Mouse (Mus musculus): ENCODE measurements at regions not wholly inside any gene's neighbourhood (a gene's known extent, or its start where the extent isn't known, plus 50 kb on each side); places are given as distances from the start of the nearest gene placed in this dataset.

GRCm38 (mm10) chr4:54106976-54107375 lies 281.1 kb downstream of the Tmem38b start:
- Histone ChIP-seq H3K9ac (no peak overlapping the region), H3K27ac (no peak overlapping the region), H3K4me1 (no peaks in the 10 kb centered on the region), H3K9me3 (replicated peaks) (no peaks in the 10 kb centered on the region), H3K36me3 (no peaks in the 10 kb centered on the region), H3K4me3 (no peak overlapping the region), H3K27me3 (replicated peaks) (no peaks in the 10 kb centered on the region), H3K4me2 (no peak overlapping the region)
- WGBS (ENCODE audit: insufficient replicate concordance) = 63% methylated on average over 4 of the region's 4 CpGs
- ATAC-seq = no peak

GRCm38 (mm10) chr4:54116310-54116709 lies 290.5 kb downstream of the Tmem38b start:
- Histone ChIP-seq H3K27ac (no peak overlapping the region), H3K36me3 (no peaks in the 10 kb centered on the region), H3K27me3 (replicated peaks) (no peaks in the 10 kb centered on the region), H3K9ac (no peak overlapping the region), H3K4me2 (no peak overlapping the region), H3K4me3 (no peak overlapping the region), H3K4me1 (no peaks in the 10 kb centered on the region), H3K9me3 (replicated peaks) (no peaks in the 10 kb centered on the region)
- 61% methylated on average over 2 of the region's 2 CpGs for WGBS (ENCODE audit: insufficient replicate concordance)
- no peak for ATAC-seq

DNA sequence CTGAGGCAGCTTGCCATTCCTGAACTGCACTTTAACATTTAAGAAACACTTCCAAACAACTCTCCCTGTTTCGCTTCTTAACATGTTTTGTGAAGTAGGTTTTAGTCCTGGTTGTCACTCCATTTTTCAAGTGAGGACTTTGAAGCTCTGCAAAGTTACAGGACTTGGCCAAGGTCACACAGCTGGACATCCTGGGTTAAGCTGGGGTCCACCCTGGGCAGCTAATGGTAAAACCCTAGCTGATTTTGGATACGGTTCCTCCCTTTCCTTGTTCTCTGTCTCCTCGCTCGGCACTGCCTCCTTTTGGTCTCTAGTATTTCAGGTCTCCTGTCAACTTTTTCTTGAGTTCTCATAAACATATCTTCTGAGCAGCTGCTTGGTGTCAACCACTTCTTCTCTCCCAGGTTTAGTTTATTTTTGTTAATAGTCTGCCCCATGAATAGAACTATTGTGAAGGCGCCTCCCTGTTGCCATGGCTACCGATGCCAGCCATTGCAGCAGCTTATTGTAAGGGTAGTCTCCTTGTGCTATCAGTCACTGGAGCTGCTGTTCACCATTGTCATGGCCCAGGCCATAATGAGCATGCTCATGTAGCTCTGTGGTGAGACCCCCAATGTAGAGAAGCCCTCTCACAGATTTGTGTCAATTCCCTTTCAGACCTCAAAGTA lies 292.5 kb downstream of the Tmem38b start:
- no peak overlapping the region for H3K4me2 ChIP-seq
- ATAC-seq = no peak
- no peaks in the 10 kb centered on the region for H3K36me3 ChIP-seq
- no peak overlapping the region for H3K4me3 ChIP-seq
- WGBS (ENCODE audit: insufficient replicate concordance) = 66% methylated on average over 6 of the region's 6 CpGs
- no peaks in the 10 kb centered on the region for H3K4me1 ChIP-seq
- H3K27me3 ChIP-seq (replicated peaks) = no peaks in the 10 kb centered on the region
- H3K27ac ChIP-seq = no peak overlapping the region
- no peaks in the 10 kb centered on the region for H3K9me3 ChIP-seq (replicated peaks)
- no peak overlapping the region for H3K9ac ChIP-seq

- no peak overlapping the region for H3K9ac ChIP-seq
- 54% methylated on average over 8 of the region's 8 CpGs for WGBS (ENCODE audit: insufficient replicate concordance)
- no peaks in the 10 kb centered on the region for H3K9me3 ChIP-seq (replicated peaks)
- H3K27me3 ChIP-seq (replicated peaks) = no peaks in the 10 kb centered on the region
- no peak overlapping the region for H3K27ac ChIP-seq
- no peak for ATAC-seq
- H3K4me2 ChIP-seq = no peak overlapping the region
- no peak overlapping the region for H3K4me3 ChIP-seq
- H3K4me1 ChIP-seq = no peaks in the 10 kb centered on the region
- H3K36me3 ChIP-seq = no peaks in the 10 kb centered on the region
These were observed 303.2 kb downstream of the Tmem38b start for GRCm38 (mm10) chr4:54128717-54129698.

DNA sequence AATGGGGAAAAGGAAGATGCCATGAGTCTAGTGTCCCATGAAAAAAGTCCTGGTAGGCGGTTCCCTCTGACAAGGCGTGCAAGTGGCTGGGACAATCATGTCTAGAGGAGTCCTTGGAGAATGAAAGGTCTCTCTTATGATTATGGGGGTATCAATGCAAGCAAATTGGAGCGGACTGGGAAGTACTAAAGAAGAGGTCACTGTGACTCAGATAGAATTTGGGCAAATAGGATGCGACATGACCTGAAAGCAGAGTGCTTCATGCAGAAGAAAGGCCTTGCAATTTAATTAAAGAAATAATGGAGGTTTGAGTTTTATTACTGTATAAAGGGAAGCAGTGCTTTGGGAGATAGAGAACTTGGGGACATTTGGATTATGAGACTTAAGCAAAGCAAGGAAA lies 330.3 kb downstream of the Tmem38b start:
- 72% methylated on average over 4 of the region's 4 CpGs for WGBS (ENCODE audit: insufficient replicate concordance)
- no peak overlapping the region for H3K4me3 ChIP-seq
- ATAC-seq = no peak

DNA sequence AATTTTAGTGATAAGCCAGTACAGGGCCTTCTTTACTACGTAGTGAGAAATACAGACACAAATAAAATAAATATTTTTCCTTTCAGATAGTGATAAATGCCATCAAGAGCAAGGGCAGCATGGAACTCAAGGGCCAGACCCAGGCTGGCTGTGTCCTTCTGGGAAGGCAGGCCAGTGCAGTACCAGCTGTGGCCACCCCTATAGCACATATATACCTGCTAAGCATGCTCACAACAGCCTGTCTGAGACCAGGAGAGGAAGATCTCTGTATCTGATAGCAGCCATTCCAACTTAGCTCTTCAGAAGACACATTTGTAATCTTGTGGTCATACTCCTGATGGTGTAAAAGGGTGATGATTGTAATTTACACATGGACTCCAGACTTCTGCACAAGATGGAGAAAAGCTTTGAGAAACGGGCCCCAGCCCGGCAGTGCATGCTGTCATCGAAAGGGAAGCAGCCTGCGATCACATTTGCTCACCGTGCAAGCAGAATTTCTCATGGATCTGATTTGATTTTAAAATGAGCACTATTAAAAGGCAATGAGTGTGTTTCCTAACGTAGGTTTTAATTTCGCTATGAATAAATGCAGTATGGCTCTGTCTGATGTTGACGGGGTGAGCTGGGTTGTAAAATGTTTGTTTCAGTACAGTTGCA lies 335.6 kb downstream of the Tmem38b start:
- H3K27ac ChIP-seq = no peak overlapping the region
- no peaks in the 10 kb centered on the region for H3K4me1 ChIP-seq
- no peak overlapping the region for H3K4me3 ChIP-seq
- no peak overlapping the region for H3K9ac ChIP-seq
- H3K4me2 ChIP-seq = no peak overlapping the region
- ATAC-seq = no peak
- WGBS (ENCODE audit: insufficient replicate concordance) = 80% methylated on average over 9 of the region's 9 CpGs
- H3K27me3 ChIP-seq (replicated peaks) = no peaks in the 10 kb centered on the region
- no peaks in the 10 kb centered on the region for H3K36me3 ChIP-seq
- no peaks in the 10 kb centered on the region for H3K9me3 ChIP-seq (replicated peaks)

More for the DNA sequence above, 330.3 kb downstream of the Tmem38b start:
- H3K9ac ChIP-seq = no peak overlapping the region
- no peaks in the 10 kb centered on the region for H3K27me3 ChIP-seq (replicated peaks)
- no peak overlapping the region for H3K27ac ChIP-seq
- H3K9me3 ChIP-seq (replicated peaks) = no peaks in the 10 kb centered on the region
- no peaks in the 10 kb centered on the region for H3K36me3 ChIP-seq
- no peak overlapping the region for H3K4me2 ChIP-seq
- H3K4me1 ChIP-seq = no peaks in the 10 kb centered on the region

DNA sequence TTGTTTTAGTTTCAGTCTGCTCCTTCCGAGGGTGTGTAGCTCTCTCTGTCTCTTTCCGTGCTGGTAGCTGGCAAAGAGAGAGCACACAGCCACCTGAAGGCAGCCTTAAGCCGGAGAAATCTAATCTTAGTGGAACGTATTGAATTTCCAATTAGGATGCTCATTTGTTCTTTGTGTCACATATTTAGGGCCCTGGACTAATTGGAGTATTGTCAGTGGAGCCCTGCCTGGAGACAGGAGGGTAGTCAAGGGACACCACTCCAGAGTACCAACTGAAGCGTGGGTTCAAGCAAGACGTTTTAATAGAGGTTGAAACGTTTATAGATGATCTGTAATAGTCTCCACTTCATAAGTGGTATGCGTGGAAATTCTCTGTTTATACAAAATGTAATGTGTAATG lies 336.5 kb downstream of the Tmem38b start:
- 71% methylated on average over 8 of the region's 8 CpGs for WGBS (ENCODE audit: insufficient replicate concordance)
- no peaks in the 10 kb centered on the region for H3K36me3 ChIP-seq
- no peaks in the 10 kb centered on the region for H3K27me3 ChIP-seq (replicated peaks)
- H3K27ac ChIP-seq = no peak overlapping the region
- H3K9ac ChIP-seq = no peak overlapping the region
- H3K4me1 ChIP-seq = no peaks in the 10 kb centered on the region
- no peak overlapping the region for H3K4me2 ChIP-seq
- no peaks in the 10 kb centered on the region for H3K9me3 ChIP-seq (replicated peaks)
- H3K4me3 ChIP-seq = no peak overlapping the region
- no peak for ATAC-seq

DNA sequence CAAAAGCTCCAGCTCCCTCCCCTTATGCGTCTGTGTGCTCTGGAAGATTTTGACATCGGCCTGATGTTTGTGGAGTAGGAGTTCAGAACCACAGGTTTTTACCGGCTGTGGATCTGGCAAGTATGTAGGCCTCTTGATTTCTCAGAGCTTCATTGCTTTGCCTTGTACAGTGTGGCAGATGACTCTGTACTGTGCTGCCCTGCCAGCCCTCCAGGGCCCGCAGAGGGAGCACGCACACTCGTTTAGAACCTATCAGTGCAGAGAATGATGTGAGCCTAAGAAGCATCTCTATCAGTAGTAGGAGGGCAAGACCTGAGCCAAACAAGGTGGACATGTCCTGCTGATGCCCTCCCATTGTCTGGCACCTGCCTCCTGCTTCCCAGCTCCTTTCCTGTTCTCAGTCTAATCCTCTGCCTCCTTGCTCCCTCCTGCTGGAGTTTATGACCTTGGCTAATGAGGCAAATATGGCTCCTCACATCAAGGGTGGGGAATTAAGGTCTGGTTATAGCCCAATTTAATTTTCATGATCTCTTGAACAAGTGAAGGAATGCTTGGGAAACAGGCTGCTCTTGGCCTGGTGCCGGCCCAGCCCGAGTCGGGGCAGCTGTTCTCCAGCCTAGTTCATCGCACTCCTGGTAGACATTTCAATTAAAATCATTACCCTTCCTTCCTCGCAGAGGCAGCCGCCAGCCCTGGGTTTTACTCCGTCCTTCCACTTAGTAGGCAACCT lies 344.5 kb downstream of the Tmem38b start:
- H3K36me3 ChIP-seq = no peaks in the 10 kb centered on the region
- H3K4me2 ChIP-seq = no peak overlapping the region
- H3K4me3 ChIP-seq = no peak overlapping the region
- H3K9ac ChIP-seq = no peak overlapping the region
- H3K9me3 ChIP-seq (replicated peaks) = no peaks in the 10 kb centered on the region
- H3K27ac ChIP-seq = no peak overlapping the region
- no peak for ATAC-seq
- H3K4me1 ChIP-seq = no peaks in the 10 kb centered on the region
- no peaks in the 10 kb centered on the region for H3K27me3 ChIP-seq (replicated peaks)
- 79% methylated on average over 13 of the region's 13 CpGs for WGBS (ENCODE audit: insufficient replicate concordance)

DNA sequence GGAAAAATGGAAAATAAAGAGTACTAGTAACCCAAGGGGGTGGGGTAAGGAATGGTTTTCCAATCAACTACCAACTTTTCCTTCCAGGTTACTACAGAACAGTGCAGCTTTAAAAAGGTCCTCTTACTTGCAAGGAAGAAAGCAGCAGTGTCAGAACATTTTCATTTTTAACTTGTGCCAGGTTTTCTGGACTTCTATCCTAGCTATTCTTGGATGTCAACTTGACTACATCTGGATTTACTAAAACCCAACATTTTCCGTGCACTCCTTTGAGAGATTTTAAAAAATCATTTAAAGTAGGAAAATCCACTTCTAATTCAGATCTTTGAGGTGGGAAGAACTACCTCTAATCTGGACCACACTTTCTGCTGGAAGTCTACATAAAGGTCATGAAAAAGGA lies 358.4 kb downstream of the Tmem38b start:
- WGBS (ENCODE audit: insufficient replicate concordance) = 68% methylated on average over 1 of the region's 1 CpGs
- no peak for ATAC-seq
- no peak overlapping the region for H3K4me2 ChIP-seq
- H3K27me3 ChIP-seq (replicated peaks) = no peaks in the 10 kb centered on the region
- H3K27ac ChIP-seq = no peak overlapping the region
- no peak overlapping the region for H3K9ac ChIP-seq
- no peaks in the 10 kb centered on the region for H3K36me3 ChIP-seq
- H3K4me1 ChIP-seq = no peaks in the 10 kb centered on the region
- H3K4me3 ChIP-seq = no peak overlapping the region
- no peaks in the 10 kb centered on the region for H3K9me3 ChIP-seq (replicated peaks)

- 49% methylated on average over 2 of the region's 2 CpGs for WGBS (ENCODE audit: insufficient replicate concordance)
- H3K9ac ChIP-seq = no peak overlapping the region
- H3K4me3 ChIP-seq = no peak overlapping the region
- no peak overlapping the region for H3K4me2 ChIP-seq
- H3K27ac ChIP-seq = no peak overlapping the region
- no peak for ATAC-seq
- no peaks in the 10 kb centered on the region for H3K4me1 ChIP-seq
- no peaks in the 10 kb centered on the region for H3K36me3 ChIP-seq
- no peaks in the 10 kb centered on the region for H3K27me3 ChIP-seq (replicated peaks)
- H3K9me3 ChIP-seq (replicated peaks) = no peaks in the 10 kb centered on the region
These were observed 369.9 kb downstream of the Tmem38b start for GRCm38 (mm10) chr4:54195734-54196133.

- WGBS (ENCODE audit: insufficient replicate concordance) = 69% methylated on average over 4 of the region's 4 CpGs
- H3K4me2 ChIP-seq = no peak overlapping the region
- H3K9me3 ChIP-seq (replicated peaks) = no peaks in the 10 kb centered on the region
These were observed 376.6 kb downstream of the Tmem38b start for GRCm38 (mm10) chr4:54202440-54202839.

More at GRCm38 (mm10) chr4:54202440-54202839, 376.6 kb downstream of the Tmem38b start:
- ATAC-seq = no peak
- no peak overlapping the region for H3K27ac ChIP-seq
- H3K27me3 ChIP-seq (replicated peaks) = no peaks in the 10 kb centered on the region
- no peak overlapping the region for H3K9ac ChIP-seq
- no peak overlapping the region for H3K4me3 ChIP-seq
- H3K4me1 ChIP-seq = no peaks in the 10 kb centered on the region
- H3K36me3 ChIP-seq = no peaks in the 10 kb centered on the region
